Mouse (Mus musculus) lung, adult 2 months (tissue): ENCODE measurements around the gene Susd1.

Experiments
- CTCF ChIP-seq: fragments of 200-500 bp; IDR thresholded peaks from 2 replicates; pipeline ENCODE4 v1.5.1; 2011; ENCODE audit warnings: mild to moderate bottlenecking, low read length, control low read depth; ENCODE audit not compliant: insufficient read depth
- POLR2A ChIP-seq: fragments of 200-500 bp; IDR thresholded peaks from 2 replicates; pipeline ENCODE4 v1.6.1; 2011; ENCODE audit warnings: low read depth, mild to moderate bottlenecking, control low read depth, low read length, borderline replicate concordance; ENCODE audit errors: extremely low read depth

GRCm38 (mm10) chr4:59404375-59404774 lies 34.1 kb downstream of the Susd1 start:
- no peak for TF ChIP-seq POLR2A
- TF ChIP-seq CTCF, result no peak
